Mouse (Mus musculus) liver, embryonic 13.5 days (tissue): ENCODE results near the gene Gatd1. TPM values are rescaled to one million over a fixed set of nuclear protein-coding genes. Genes with fewer than 3 reads are reported as not detected.

Source experiments
- ATAC-seq: fragments of 200-750 bp; cut with Nextera tagmentation; 2 replicates; pipeline ENCODE4 v1.8.0; 2017; ENCODE audit warnings: low read depth, mild to moderate bottlenecking, moderate number of reproducible peaks, moderate library complexity
- DNase-seq: peaks from one replicate; pipeline ENCODE4 v3.0.0; 2022
- H3K27ac ChIP-seq: fragments of 300-500 bp; sonication (generic); 2 replicates; pipeline ENCODE4 v1.5.1; 2015; ENCODE audit warnings: moderate library complexity, mild to moderate bottlenecking, inconsistent platforms
- H3K27me3 ChIP-seq: fragments of 300-500 bp; sonication (generic); 2 replicates; pipeline ENCODE4 v1.6.1; 2015; ENCODE audit warnings: mild to moderate bottlenecking, inconsistent platforms
- H3K36me3 ChIP-seq: fragments of 300-500 bp; sonication (generic); 2 replicates; pipeline ENCODE4 v1.6.1; 2015; ENCODE audit warnings: mild to moderate bottlenecking, inconsistent platforms
- H3K4me1 ChIP-seq: fragments of 300-500 bp; sonication (generic); replicated peaks from 2 replicates; pipeline ENCODE4 v1.6.1; 2015; ENCODE audit warnings: inconsistent platforms
- H3K4me2 ChIP-seq: fragments of 300-500 bp; sonication (generic); 2 replicates; pipeline ENCODE4 v1.6.1; 2015; ENCODE audit warnings: inconsistent platforms, mild to moderate bottlenecking, moderate library complexity
- H3K4me3 ChIP-seq: fragments of 300-500 bp; sonication (generic); replicated peaks from 2 replicates; pipeline ENCODE4 v1.5.1; 2015; ENCODE audit warnings: mild to moderate bottlenecking, inconsistent platforms
- H3K9ac ChIP-seq: fragments of 300-500 bp; sonication (generic); 2 replicates; pipeline ENCODE4 v1.6.1; 2015; ENCODE audit warnings: mild to moderate bottlenecking, inconsistent platforms
- H3K9me3 ChIP-seq: fragments of 300-500 bp; sonication (generic); replicated peaks from 2 replicates; pipeline ENCODE4 v1.6.1; 2016; ENCODE audit warnings: inconsistent platforms
- WGBS: fragments of 180-500 bp; shearing (Covaris S2); methylation state at CpG from one replicate; pipeline ENCODE4 v1.1.7; 2015; ENCODE audit not compliant: insufficient replicate concordance; 5-methylcytosine and 5-hydroxymethylcytosine counted together
- polyA plus RNA-seq: library from polyadenylated mRNA; unstranded; fragments of >200 nt; fragmentation: Nextera tagmentation; extraction: Ambion mirVana; gene quantifications from 2 replicates; pipeline ENCODE4 v1.2.1, GENCODE M21; 2015

Gatd1 gene
- polyA plus RNA-seq, 1 experiment from 2014 or later = 18.1 TPM

DNA sequence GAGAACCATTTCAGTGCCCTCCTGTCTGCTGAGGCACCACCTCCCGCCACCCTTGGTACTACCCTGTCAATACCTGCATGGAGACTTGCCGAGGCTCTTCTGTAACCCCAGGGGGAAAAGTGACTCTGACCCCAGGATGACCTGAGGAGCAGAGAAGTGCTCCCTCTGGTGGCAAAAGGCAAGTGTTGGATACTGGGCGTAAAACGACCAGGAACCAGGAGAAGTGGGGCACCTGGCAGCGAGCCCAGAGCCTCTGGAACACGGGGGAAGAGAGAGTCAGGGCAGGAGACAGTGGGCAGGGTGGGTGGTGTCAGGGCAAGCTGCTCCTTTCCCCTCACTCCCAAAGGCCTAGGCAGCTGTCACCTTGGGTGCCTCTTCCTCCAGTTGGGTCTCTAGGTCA lies 26.7 kb upstream of the Gatd1 start:
- Histone ChIP-seq H3K27ac (no peak overlapping the region), H3K4me3 (no peak overlapping the region), H3K27me3 (no peaks in the 10 kb centered on the region), H3K9me3 (no peaks in the 10 kb centered on the region), H3K36me3 (peaks cover 54% of the 10 kb centered on the region), H3K4me1 (peaks cover 78% of the 10 kb centered on the region), H3K9ac (no peak overlapping the region), H3K4me2 (no peak overlapping the region)
- DNase-seq = no peak
- WGBS = 42% methylated on average over 6 of the region's 6 CpGs
- no peak for ATAC-seq

GRCm38 (mm10) chr7:141439811-141440210 lies 25.9 kb upstream of the Gatd1 start:
- 90% methylated on average over 11 of the region's 11 CpGs for WGBS
- peaks cover 54% of the 10 kb centered on the region for H3K36me3 ChIP-seq
- H3K4me1 ChIP-seq = peaks cover 84% of the 10 kb centered on the region

GRCm38 (mm10) chr7:141439140-141439679 lies 25.3 kb upstream of the Gatd1 start:
- Histone ChIP-seq H3K27ac (no peak overlapping the region; the same call in 1 of the 2 replicates), H3K4me3 (no peak overlapping the region), H3K27me3 (no peaks in the 10 kb centered on the region), H3K9me3 (no peaks in the 10 kb centered on the region), H3K36me3 (peaks cover 54% of the 10 kb centered on the region), H3K9ac (no peak overlapping the region), H3K4me2 (no peak overlapping the region), H3K4me1 (peaks cover 84% of the 10 kb centered on the region)
- no peak for DNase-seq
- WGBS = 91% methylated on average over 10 of the region's 10 CpGs
- no peak for ATAC-seq

More at GRCm38 (mm10) chr7:141439811-141440210, 25.9 kb upstream of the Gatd1 start:
- DNase-seq = no peak
- no peak overlapping the region for H3K4me2 ChIP-seq
- no peak overlapping the region for H3K27ac ChIP-seq
- no peak for ATAC-seq
- no peak overlapping the region for H3K4me3 ChIP-seq
- H3K9ac ChIP-seq = no peak overlapping the region
- H3K27me3 ChIP-seq = no peaks in the 10 kb centered on the region
- no peaks in the 10 kb centered on the region for H3K9me3 ChIP-seq

DNA sequence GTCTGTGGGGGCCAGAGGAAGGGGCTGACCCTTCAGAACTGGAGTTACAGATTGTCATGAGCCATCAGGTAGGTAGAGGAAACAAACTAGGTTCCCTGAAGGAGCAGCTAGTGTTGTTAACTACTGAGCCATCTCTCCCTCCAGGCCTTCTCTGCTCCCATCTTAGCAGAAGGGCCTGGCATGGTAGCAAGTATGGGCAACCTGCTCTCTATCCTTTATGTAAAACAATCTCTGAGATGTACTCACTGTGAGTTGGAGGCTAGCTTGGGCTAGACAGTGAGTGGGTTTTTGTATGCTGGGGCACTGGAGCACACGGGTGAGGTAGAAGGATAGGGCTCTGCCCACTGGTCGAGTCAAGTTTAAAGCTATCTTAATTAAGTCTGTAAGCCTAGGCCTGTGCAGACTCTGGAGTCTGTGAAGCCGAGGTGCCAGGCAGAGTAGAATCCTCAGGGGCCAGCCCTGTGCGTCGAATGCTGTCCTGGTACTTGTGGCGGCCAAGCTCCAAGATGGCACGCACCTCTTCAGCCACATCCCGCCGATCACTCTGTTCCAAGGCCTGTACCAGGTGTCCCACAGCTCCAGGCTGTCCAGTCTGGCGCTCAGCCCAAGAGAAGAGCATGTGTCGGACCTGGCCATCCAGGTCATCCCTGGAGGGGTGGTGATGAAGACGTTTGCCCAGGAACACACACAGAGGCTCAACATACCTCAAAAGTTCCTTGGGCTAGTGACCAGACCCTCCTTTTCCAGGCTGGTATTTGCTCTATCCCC lies 24.4 kb upstream of the Gatd1 start:
- H3K36me3 ChIP-seq = peaks cover 61% of the 10 kb centered on the region
- peak overlapping the region; percentile 36 for H3K27ac ChIP-seq
- DNase-seq (no peak), ATAC-seq (no peak)
- H3K4me1 ChIP-seq = peaks cover 86% of the 10 kb centered on the region
- no peaks in the 10 kb centered on the region for H3K27me3 ChIP-seq
- peak overlapping the region; percentile 83; the same call in 1 of the 2 replicates for H3K9ac ChIP-seq
- no peak overlapping the region for H3K4me3 ChIP-seq
- H3K4me2 ChIP-seq = no peak overlapping the region
- no peaks in the 10 kb centered on the region for H3K9me3 ChIP-seq
- WGBS = 86% methylated on average over 12 of the region's 12 CpGs

DNA sequence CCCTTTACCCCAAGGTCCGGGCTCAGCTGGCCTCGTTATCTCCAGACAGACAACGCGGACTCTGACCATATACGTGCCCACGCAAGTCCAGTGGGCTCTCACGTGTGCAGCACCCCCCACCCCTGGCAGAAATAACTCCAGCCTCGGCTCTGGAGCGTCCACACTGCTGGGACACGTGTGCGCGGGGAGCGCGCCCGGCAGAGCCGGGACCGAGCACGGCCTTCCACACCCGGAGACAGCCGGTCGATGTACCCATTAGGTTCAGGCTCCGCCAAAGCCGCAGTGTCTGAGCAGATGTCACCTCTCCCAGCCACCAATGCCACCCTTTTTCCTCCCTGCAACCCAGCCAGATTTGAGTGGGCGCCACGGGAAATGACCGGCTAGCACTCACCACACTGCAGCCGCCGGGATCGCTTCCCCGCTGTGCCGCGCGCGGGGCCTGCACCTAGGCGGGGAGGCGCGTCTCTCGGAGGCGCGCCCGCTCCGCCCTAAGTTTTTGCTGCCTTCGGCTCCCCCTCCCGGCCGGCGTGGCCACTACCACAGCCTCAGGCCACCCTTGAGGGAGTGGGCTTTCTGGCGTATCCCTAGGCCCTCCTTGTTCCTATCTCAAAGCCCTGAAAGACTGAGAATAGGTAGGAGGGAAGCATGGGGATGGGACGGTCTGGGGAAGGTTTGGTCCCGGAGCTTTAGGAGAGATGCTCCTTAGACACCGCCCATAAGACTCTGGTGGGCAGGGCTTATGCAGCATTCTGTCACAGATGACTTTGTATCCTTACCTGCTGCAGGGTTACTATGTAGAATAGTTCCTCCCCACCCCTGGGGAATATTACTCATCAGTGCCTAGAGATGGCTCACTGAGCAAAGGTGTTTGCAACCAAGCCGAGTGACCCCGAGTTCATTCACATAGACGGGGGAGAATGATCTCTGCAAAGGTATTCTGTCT lies 23.5 kb upstream of the Gatd1 start, which contains the start of gene Slc25a22:
TSS of gene Slc25a22 (minus strand) at position 715 of the 943 bp plus-strand sequence.
- ATAC-seq (peak; percentile 78), DNase-seq (peak; percentile 69)
- 6% methylated on average over 53 of the region's 53 CpGs for WGBS
- peaks cover 64% of the 10 kb centered on the region for H3K36me3 ChIP-seq
- H3K27ac ChIP-seq = peak within 1 kb of the TSS; percentile 75
- H3K4me2 ChIP-seq = peak within 1 kb of the TSS; percentile 93
- H3K27me3 ChIP-seq = no peaks in the 10 kb centered on the region
- peak within 1 kb of the TSS; percentile 71 for H3K4me3 ChIP-seq
- peaks cover 84% of the 10 kb centered on the region for H3K4me1 ChIP-seq
- H3K9me3 ChIP-seq = no peaks in the 10 kb centered on the region
- H3K9ac ChIP-seq = peak within 1 kb of the TSS; percentile 83

GRCm38 (mm10) chr7:141436523-141436892 lies 22.6 kb upstream of the Gatd1 start:
- WGBS = 43% methylated on average over 2 of the region's 2 CpGs
- H3K27ac ChIP-seq = peak overlapping the region; percentile 75
- no peaks in the 10 kb centered on the region for H3K9me3 ChIP-seq
- peak overlapping the region; percentile 93 for H3K4me2 ChIP-seq
- H3K9ac ChIP-seq = peak overlapping the region; percentile 83
- H3K4me1 ChIP-seq = peaks cover 81% of the 10 kb centered on the region
- H3K27me3 ChIP-seq = no peaks in the 10 kb centered on the region
- H3K4me3 ChIP-seq = peak overlapping the region; percentile 71
- H3K36me3 ChIP-seq = peaks cover 64% of the 10 kb centered on the region
- ATAC-seq (no peak), DNase-seq (no peak)

DNA sequence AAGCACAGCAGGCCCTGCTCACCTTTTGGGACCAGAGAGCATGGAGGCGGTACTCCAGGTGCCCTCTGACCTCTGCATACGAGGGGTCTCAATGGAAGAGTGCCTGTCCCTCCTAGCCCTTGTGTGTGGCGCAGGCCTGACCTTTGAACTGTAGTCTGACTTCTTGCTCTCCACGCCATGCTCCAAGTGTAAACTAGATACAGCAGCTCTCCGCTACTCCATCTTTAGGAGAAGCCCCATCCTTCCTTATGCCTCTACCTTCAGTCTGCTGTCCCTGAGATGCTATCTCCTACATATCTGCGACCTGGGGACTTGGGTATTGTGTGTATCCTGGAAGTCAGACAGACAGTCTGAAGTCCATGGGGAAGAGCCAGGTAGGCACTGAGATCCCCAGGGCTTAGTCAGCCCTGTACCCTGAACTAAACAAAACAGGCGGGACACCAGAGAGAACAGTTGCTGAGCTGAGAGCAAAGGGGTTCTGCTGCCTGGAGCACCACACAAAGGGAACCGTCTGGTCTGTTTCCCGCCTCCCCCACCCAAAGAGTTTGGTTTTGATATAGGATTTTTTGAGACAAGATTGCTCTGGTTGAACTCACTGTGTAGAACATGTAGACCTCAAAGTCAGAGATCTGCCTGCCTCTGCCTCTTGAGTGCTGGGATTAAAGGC lies 22.1 kb upstream of the Gatd1 start:
- DNase-seq (no peak), ATAC-seq (no peak)
- peak overlapping the region; percentile 93 for H3K4me2 ChIP-seq
- no peaks in the 10 kb centered on the region for H3K9me3 ChIP-seq
- peak overlapping the region; percentile 83 for H3K9ac ChIP-seq
- H3K4me3 ChIP-seq = peak overlapping the region; percentile 71
- H3K36me3 ChIP-seq = peaks cover 64% of the 10 kb centered on the region
- 64% methylated on average over 9 of the region's 9 CpGs for WGBS
- peaks cover 76% of the 10 kb centered on the region for H3K4me1 ChIP-seq
- H3K27ac ChIP-seq = peak overlapping the region; percentile 75
- H3K27me3 ChIP-seq = no peaks in the 10 kb centered on the region

DNA sequence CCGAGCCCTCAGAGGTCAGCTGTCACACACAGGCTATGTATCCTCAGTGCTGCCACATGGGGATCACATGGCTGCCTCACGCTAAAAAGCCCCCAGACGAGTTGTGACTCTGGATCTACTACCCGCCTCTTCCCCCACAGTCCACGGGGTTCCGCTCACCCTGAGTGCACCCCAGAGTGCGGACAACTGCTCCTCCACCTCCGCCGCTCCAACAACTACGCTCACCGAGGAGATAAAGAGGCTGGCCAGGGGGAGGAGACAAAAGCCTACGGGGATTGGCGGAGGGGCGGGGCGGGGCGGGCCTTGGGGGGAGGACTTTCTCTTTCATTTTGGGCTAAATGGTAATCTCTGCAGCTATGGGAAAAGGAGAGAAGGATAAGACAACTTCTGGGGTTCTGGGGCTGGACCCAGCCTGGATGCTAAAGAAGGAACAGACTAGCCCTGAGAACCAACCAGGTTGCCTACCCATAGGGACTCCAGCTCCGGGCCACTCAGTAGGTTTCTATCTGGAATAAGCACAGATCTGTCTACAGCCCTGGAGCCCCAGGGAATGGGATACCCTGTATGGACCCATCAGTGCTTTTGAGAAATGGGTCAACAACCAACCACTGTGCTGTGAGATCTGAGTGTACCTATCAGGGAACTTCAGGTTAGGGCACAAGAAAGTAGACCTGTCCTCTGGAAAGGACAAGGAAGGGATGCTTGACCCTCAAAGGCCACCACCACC lies 21.4 kb upstream of the Gatd1 start:
- H3K4me1 ChIP-seq = peaks cover 74% of the 10 kb centered on the region
- peak overlapping the region; percentile 71 for H3K4me3 ChIP-seq
- peak overlapping the region; percentile 93 for H3K4me2 ChIP-seq
- DNase-seq (peak; percentile 78), ATAC-seq (peak; percentile 71)
- H3K9ac ChIP-seq = peak overlapping the region; percentile 60
- H3K27me3 ChIP-seq = no peaks in the 10 kb centered on the region
- no peaks in the 10 kb centered on the region for H3K9me3 ChIP-seq
- H3K36me3 ChIP-seq = peaks cover 64% of the 10 kb centered on the region
- WGBS = 5% methylated on average over 17 of the region's 17 CpGs
- peak overlapping the region; percentile 75 for H3K27ac ChIP-seq

DNA sequence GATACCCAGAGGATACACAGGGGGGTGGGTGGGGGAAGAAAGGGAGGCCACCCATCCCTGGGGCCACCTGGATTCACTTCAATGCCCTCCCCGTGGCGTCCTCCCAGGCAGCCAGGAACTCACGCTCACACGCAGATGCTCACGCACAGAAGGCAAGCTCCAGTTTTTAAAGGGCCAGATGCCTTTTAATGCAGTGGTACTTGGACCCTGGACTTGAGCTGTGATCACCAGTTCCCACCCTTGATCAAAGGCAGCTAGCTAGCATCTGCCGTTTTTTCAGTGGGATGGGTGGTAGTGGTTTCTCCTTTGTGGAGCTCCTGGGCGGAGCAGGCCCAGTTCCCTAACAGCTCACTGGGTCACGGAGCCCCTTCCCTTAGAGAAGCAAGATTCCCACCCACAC lies 20.5 kb upstream of the Gatd1 start:
- 33% methylated on average over 8 of the region's 8 CpGs for WGBS
- Histone ChIP-seq H3K4me3 (peak overlapping the region; percentile 71), H3K36me3 (peaks cover 58% of the 10 kb centered on the region), H3K4me1 (peaks cover 78% of the 10 kb centered on the region), H3K9ac (peak overlapping the region; percentile 60), H3K27me3 (no peaks in the 10 kb centered on the region), H3K27ac (peak overlapping the region; percentile 40), H3K4me2 (peak overlapping the region; percentile 93), H3K9me3 (no peaks in the 10 kb centered on the region)
- DNase-seq (no peak), ATAC-seq (no peak)
